In genomic region chr1:188865881-188866280, GRCm38 (mm10) we compare ENCODE assay signal across 13 mouse cellular contexts.
DNase-seq lines count a peak whose midpoint lies in the region; ATAC-seq lines count a peak whose summit lies in the region.
"Had no signal": no experiment of that assay in that cellular context is flagged by ENCODE, and none has a peak within 500 bp of the region (broad histone marks: within the 10 kb centered on the region; RNA-seq: fewer than 3 reads in every experiment).

No protein-coding gene starts in this region.

- H3K27me3 ChIP-seq in neural tube, embryonic 13.5 days: no peaks in the 10 kb centered on the region
- no peaks in the 10 kb centered on the region for H3K27me3 ChIP-seq in lung, embryonic 16.5 days (ENCODE audit: control insufficient read depth, insufficient read depth, low read depth, low read length)
- H3K27me3 ChIP-seq in limb, embryonic 10.5 days (ENCODE audit: low read depth, poor library complexity, severe bottlenecking): no peaks in the 10 kb centered on the region

- H3K27ac ChIP-seq in neural tube, embryonic 13.5 days (replicated peaks): peak overlapping the region; percentile 18; the same call in 1 of the 2 replicates
- H3K27ac ChIP-seq in lung, embryonic 16.5 days (ENCODE audit: low read length): no peak overlapping the region; the same call in 1 of the 2 replicates
- no peak overlapping the region for H3K27ac ChIP-seq in limb, embryonic 10.5 days
- H3K27ac ChIP-seq: limb, embryonic 13.5 days had no signal

- 43% methylated on average over 5 of the region's 5 CpGs for WGBS in neural tube, embryonic 13.5 days
- WGBS in lung, embryonic 16.5 days: 19% methylated on average over 5 of the region's 5 CpGs
- 66% methylated on average over 5 of the region's 5 CpGs for WGBS in limb, embryonic 10.5 days

- ATAC-seq in neural tube, embryonic 13.5 days (ENCODE audit: low read depth): no peak
- ATAC-seq in lung, embryonic 16.5 days (ENCODE audit: low read depth): no peak
- ATAC-seq: hindbrain, embryonic 16.5 days had no signal

- no peak overlapping the region for H3K4me2 ChIP-seq in neural tube, embryonic 13.5 days
- H3K4me2 ChIP-seq in lung, embryonic 16.5 days (ENCODE audit: low read depth, low read length): peak overlapping the region; percentile 15
- H3K4me2 ChIP-seq: limb, embryonic 13.5 days had no signal

- no peak overlapping the region for H3K4me3 ChIP-seq in neural tube, embryonic 13.5 days
- H3K4me3 ChIP-seq in lung, embryonic 16.5 days (ENCODE audit: low read length): peak overlapping the region; percentile 16; the same call in 1 of the 2 replicates
- no peak overlapping the region for H3K4me3 ChIP-seq in limb, embryonic 10.5 days
- H3K4me3 ChIP-seq: erythroblast, embryonic 14.5 days; limb, embryonic 13.5 days had no signal

- intact Hi-C loops in heart, postnatal 10 days (cut with DNase I): no loop called here

- H3K4me1 ChIP-seq in neural tube, embryonic 13.5 days (replicated peaks): peaks cover 15% of the 10 kb centered on the region
- H3K4me1 ChIP-seq in lung, embryonic 16.5 days (replicated peaks; ENCODE audit: control insufficient read depth, insufficient read depth, low read length): peaks cover 4% of the 10 kb centered on the region
- H3K4me1 ChIP-seq in limb, embryonic 10.5 days: 0 out of 2 replicates have a peak, but pooled peaks cover 4% of the 10 kb centered on the region

- peak; percentile 3 to 5 for DNase-seq in heart, postnatal 10 days
- no peak for DNase-seq in heart, adult 11 months
- DNase-seq in neural tube, embryonic 10.5 days (ENCODE audit: extremely low spot score, low spot score): no peak
- no peak for DNase-seq in limb, embryonic 10.5 days (ENCODE audit: low spot score)
- no peak for DNase-seq in cerebellum, adult 8-10 months
- DNase-seq: cerebellum, postnatal 25 days; gastrocnemius, postnatal 14 days; right cerebral cortex, postnatal 14 days had no signal

- H3K36me3 ChIP-seq in neural tube, embryonic 13.5 days: no peaks in the 10 kb centered on the region
- H3K36me3 ChIP-seq in lung, embryonic 16.5 days (ENCODE audit: control insufficient read depth, insufficient read depth, low read length): no peaks in the 10 kb centered on the region
- no peaks in the 10 kb centered on the region for H3K36me3 ChIP-seq in limb, embryonic 10.5 days
- H3K36me3 ChIP-seq: limb, embryonic 13.5 days had no signal

- H3K9me3 ChIP-seq in neural tube, embryonic 13.5 days: no peaks in the 10 kb centered on the region
- H3K9me3 ChIP-seq in lung, embryonic 16.5 days (ENCODE audit: control insufficient read depth, low read length): no peaks in the 10 kb centered on the region
- no peaks in the 10 kb centered on the region for H3K9me3 ChIP-seq in limb, embryonic 10.5 days (replicated peaks)
- H3K9me3 ChIP-seq: limb, embryonic 13.5 days had no signal

- H3K9ac ChIP-seq in neural tube, embryonic 13.5 days: no peak overlapping the region
- H3K9ac ChIP-seq in lung, embryonic 16.5 days (ENCODE audit: low read length): no peak overlapping the region
- H3K9ac ChIP-seq: limb, embryonic 13.5 days had no signal

Comparison
In these comparisons a context has a peak if more than half of its experiments do, and no peak if none do; other contexts are left out.
1. DNase-seq: peak in heart, postnatal 10 days (2 of 2); none in heart, adult 11 months (single experiment), neural tube, embryonic 10.5 days (single experiment), limb, embryonic 10.5 days (single experiment) and cerebellum, adult 8-10 months (single experiment).